Mouse (Mus musculus) megakaryocyte, embryonic 14.5 days (primary cell): ENCODE measurements around the gene Nfib.

Source experiments
- FLI1 ChIP-seq: IDR thresholded peaks from 2 replicates; pipeline ENCODE4 v1.6.1; 2012; ENCODE audit warnings: low read length, inconsistent platforms, mixed read lengths
- GATA1 ChIP-seq: IDR thresholded peaks from 3 replicates; pipeline ENCODE4 v1.6.1; 2012; ENCODE audit warnings: mixed read lengths, low read length, inconsistent platforms, borderline replicate concordance

- TF ChIP-seq GATA1 (no peak), FLI1 (no peak)
These were observed 204.9 kb downstream of the Nfib start for GRCm38 (mm10) chr4:82500578-82501098.
